Mouse (Mus musculus): ENCODE measurements around the gene Qpctl. TPM values are rescaled to one million over a fixed set of nuclear protein-coding genes. Genes with fewer than 3 reads are reported as not detected.

Qpctl gene
- polyA plus RNA-seq, 1 experiment, result 16.2 TPM

- no peak overlapping the region for H3K27ac ChIP-seq (ENCODE audit: insufficient read depth, low read length)
- H3K4me3 ChIP-seq (ENCODE audit: insufficient read depth, low read length), result no peak overlapping the region
- no peak for TF ChIP-seq CTCF (IDR thresholded peaks at IDR 0.05; ENCODE audit: extremely low read depth, insufficient read depth, low read length)
- no peak for TF ChIP-seq POLR2A (IDR thresholded peaks at IDR 0.05; ENCODE audit: extremely low read depth, insufficient read depth, low read length)
- H3K4me1 ChIP-seq (ENCODE audit: control insufficient read depth, insufficient read depth, low read length), result no peaks in the 10 kb centered on the region
Measured at GRCm38 (mm10) chr7:19119083-19119482, 30.0 kb downstream of the Qpctl start.

- TF ChIP-seq POLR2A (IDR thresholded peaks at IDR 0.05; ENCODE audit: extremely low read depth, insufficient read depth, low read length) (no peak), CTCF (IDR thresholded peaks at IDR 0.05; ENCODE audit: extremely low read depth, insufficient read depth, low read length) (no peak)
- no peak within 1 kb of the TSS for H3K27ac ChIP-seq (ENCODE audit: insufficient read depth, low read length)
Measured at GRCm38 (mm10) chr7:19118028-19118771, 30.9 kb downstream of the Qpctl start, which contains the start of gene Gm4969. Gm4969 (minus strand) TSS chr7:19118368.

GRCm38 (mm10) chr7:19109565-19109964, 39.5 kb downstream of the Qpctl start:
- Histone ChIP-seq H3K4me1 (ENCODE audit: control insufficient read depth, insufficient read depth, low read length) (no peaks in the 10 kb centered on the region; the same call in 1 of the 2 replicates), H3K27ac (ENCODE audit: insufficient read depth, low read length) (no peak overlapping the region), H3K4me3 (ENCODE audit: insufficient read depth, low read length) (no peak overlapping the region)
- no peak for TF ChIP-seq CTCF (IDR thresholded peaks at IDR 0.05; ENCODE audit: extremely low read depth, insufficient read depth, low read length)
- no peak for TF ChIP-seq POLR2A (IDR thresholded peaks at IDR 0.05; ENCODE audit: extremely low read depth, insufficient read depth, low read length)

More at GRCm38 (mm10) chr7:19118028-19118771, 30.9 kb downstream of the Qpctl start, which contains the start of gene Gm4969:
- Histone ChIP-seq H3K4me3 (ENCODE audit: insufficient read depth, low read length) (peak within 1 kb of the TSS; percentile 5; the same call in 1 of the 2 replicates), H3K4me1 (ENCODE audit: control insufficient read depth, insufficient read depth, low read length) (no peaks in the 10 kb centered on the region)

GRCm38 (mm10) chr7:19107436-19107835, 41.7 kb downstream of the Qpctl start:
- Histone ChIP-seq H3K4me3 (ENCODE audit: insufficient read depth, low read length) (no peak overlapping the region), H3K27ac (ENCODE audit: insufficient read depth, low read length) (no peak overlapping the region), H3K4me1 (ENCODE audit: control insufficient read depth, insufficient read depth, low read length) (no peaks in the 10 kb centered on the region; the same call in 1 of the 2 replicates)
- TF ChIP-seq CTCF (IDR thresholded peaks at IDR 0.05; ENCODE audit: extremely low read depth, insufficient read depth, low read length), result no peak
- TF ChIP-seq POLR2A (IDR thresholded peaks at IDR 0.05; ENCODE audit: extremely low read depth, insufficient read depth, low read length), result no peak

GRCm38 (mm10) chr7:19104486-19104885, 44.6 kb downstream of the Qpctl start:
- TF ChIP-seq POLR2A (IDR thresholded peaks at IDR 0.05; ENCODE audit: extremely low read depth, insufficient read depth, low read length) (no peak), CTCF (IDR thresholded peaks at IDR 0.05; ENCODE audit: extremely low read depth, insufficient read depth, low read length) (no peak)
- H3K27ac ChIP-seq (ENCODE audit: insufficient read depth, low read length), result no peak overlapping the region
- H3K4me3 ChIP-seq (ENCODE audit: insufficient read depth, low read length), result no peak overlapping the region
- H3K4me1 ChIP-seq (ENCODE audit: control insufficient read depth, insufficient read depth, low read length), result no peaks in the 10 kb centered on the region; the same call in 1 of the 2 replicates

GRCm38 (mm10) chr7:19103741-19104140, 45.4 kb downstream of the Qpctl start:
- no peak overlapping the region for H3K27ac ChIP-seq (ENCODE audit: insufficient read depth, low read length)
- TF ChIP-seq CTCF (IDR thresholded peaks at IDR 0.05; ENCODE audit: extremely low read depth, insufficient read depth, low read length), result no peak
- H3K4me3 ChIP-seq (ENCODE audit: insufficient read depth, low read length), result no peak overlapping the region
- no peaks in the 10 kb centered on the region; the same call in 1 of the 2 replicates for H3K4me1 ChIP-seq (ENCODE audit: control insufficient read depth, insufficient read depth, low read length)

- Histone ChIP-seq H3K4me3 (ENCODE audit: insufficient read depth, low read length) (no peak overlapping the region), H3K4me1 (ENCODE audit: control insufficient read depth, insufficient read depth, low read length) (no peaks in the 10 kb centered on the region), H3K27ac (ENCODE audit: insufficient read depth, low read length) (no peak overlapping the region)
- TF ChIP-seq CTCF (IDR thresholded peaks at IDR 0.05; ENCODE audit: extremely low read depth, insufficient read depth, low read length), result no peak
- TF ChIP-seq POLR2A (IDR thresholded peaks at IDR 0.05; ENCODE audit: extremely low read depth, insufficient read depth, low read length), result no peak
Measured at GRCm38 (mm10) chr7:19100290-19100689, 48.8 kb downstream of the Qpctl start.

- TF ChIP-seq CTCF (IDR thresholded peaks at IDR 0.05; ENCODE audit: extremely low read depth, insufficient read depth, low read length), result no peak
- no peak for TF ChIP-seq POLR2A (IDR thresholded peaks at IDR 0.05; ENCODE audit: extremely low read depth, insufficient read depth, low read length)
- Histone ChIP-seq H3K4me3 (ENCODE audit: insufficient read depth, low read length) (no peak overlapping the region), H3K27ac (ENCODE audit: insufficient read depth, low read length) (no peak overlapping the region), H3K4me1 (ENCODE audit: control insufficient read depth, insufficient read depth, low read length) (no peaks in the 10 kb centered on the region)
Measured at GRCm38 (mm10) chr7:19098811-19099210, 50.3 kb downstream of the Qpctl start.

- no peaks in the 10 kb centered on the region for H3K4me1 ChIP-seq (ENCODE audit: control insufficient read depth, insufficient read depth, low read length)
- H3K4me3 ChIP-seq (ENCODE audit: insufficient read depth, low read length), result no peak overlapping the region
- TF ChIP-seq CTCF (IDR thresholded peaks at IDR 0.05; ENCODE audit: extremely low read depth, insufficient read depth, low read length) (no peak), POLR2A (IDR thresholded peaks at IDR 0.05; ENCODE audit: extremely low read depth, insufficient read depth, low read length) (no peak)
- H3K27ac ChIP-seq (ENCODE audit: insufficient read depth, low read length), result no peak overlapping the region
Measured at GRCm38 (mm10) chr7:19097863-19098262, 51.2 kb downstream of the Qpctl start.

- no peak overlapping the region for H3K27ac ChIP-seq (ENCODE audit: insufficient read depth, low read length)
- no peak overlapping the region for H3K4me3 ChIP-seq (ENCODE audit: insufficient read depth, low read length)
- TF ChIP-seq CTCF (IDR thresholded peaks at IDR 0.05; ENCODE audit: extremely low read depth, insufficient read depth, low read length), result no peak
- TF ChIP-seq POLR2A (IDR thresholded peaks at IDR 0.05; ENCODE audit: extremely low read depth, insufficient read depth, low read length), result no peak
- H3K4me1 ChIP-seq (ENCODE audit: control insufficient read depth, insufficient read depth, low read length), result no peaks in the 10 kb centered on the region
Measured at GRCm38 (mm10) chr7:19097217-19097616, 51.9 kb downstream of the Qpctl start.
